Mouse (Mus musculus) heart, postnatal 4 days (tissue): Measurements from ENCODE around the gene Cox4i2. TPM values are rescaled to one million over a fixed set of nuclear protein-coding genes. Genes with fewer than 3 reads are reported as not detected.
A peak's percentile ranks its signal among the peaks of the same experiment; 100 is the strongest.

Experiments used
- DNase-seq: peaks from one replicate; pipeline ENCODE4 v3.0.0; 2021
- total RNA-seq, 2 experiments: library from RNA; stranded (reverse); gene quantifications; 2 replicates each; pipeline ENCODE4 v1.2.3; 2021

Gene Cox4i2
- 10 to 100 TPM; 13.7 to 15.1 TPM for total RNA-seq

- peak; percentile 57 for DNase-seq
Observed at GRCm38 (mm10) chr2:152753944-152754711, at the start of gene Cox4i2. Cox4i2 (plus strand) TSS chr2:152754173.

GRCm38 (mm10) chr2:152704256-152704605, 49.7 kb upstream of the Cox4i2 start:
- no peak for DNase-seq

- no peak for DNase-seq
Observed at GRCm38 (mm10) chr2:152704811-152705370, 49.1 kb upstream of the Cox4i2 start.

GRCm38 (mm10) chr2:152705993-152706571, 47.9 kb upstream of the Cox4i2 start:
- DNase-seq, result peak; percentile 80

GRCm38 (mm10) chr2:152707186-152707585, 46.8 kb upstream of the Cox4i2 start:
- no peak for DNase-seq

- peak; percentile 97 for DNase-seq
Observed at GRCm38 (mm10) chr2:152707627-152708026, 46.3 kb upstream of the Cox4i2 start.

- no peak for DNase-seq
Observed at GRCm38 (mm10) chr2:152709066-152709465, 44.9 kb upstream of the Cox4i2 start.

- DNase-seq, result no peak
Observed at GRCm38 (mm10) chr2:152716241-152716772, 37.7 kb upstream of the Cox4i2 start.

GRCm38 (mm10) chr2:152717652-152718051, 36.3 kb upstream of the Cox4i2 start:
- no peak for DNase-seq

- no peak for DNase-seq
Observed at GRCm38 (mm10) chr2:152718076-152718475, 35.9 kb upstream of the Cox4i2 start.

GRCm38 (mm10) chr2:152723651-152724331, 30.2 kb upstream of the Cox4i2 start:
- peak; percentile 75 for DNase-seq

GRCm38 (mm10) chr2:152724332-152724723, 29.6 kb upstream of the Cox4i2 start:
- DNase-seq, result no peak

- no peak for DNase-seq
Observed at GRCm38 (mm10) chr2:152725178-152725750, 28.7 kb upstream of the Cox4i2 start.

- no peak for DNase-seq
Observed at GRCm38 (mm10) chr2:152726213-152726612, 27.8 kb upstream of the Cox4i2 start.

- DNase-seq, result no peak
Observed at GRCm38 (mm10) chr2:152726751-152727335, 27.1 kb upstream of the Cox4i2 start.

- DNase-seq, result peak; percentile 57
Observed at GRCm38 (mm10) chr2:152727795-152728510, 26.0 kb upstream of the Cox4i2 start.

- no peak for DNase-seq
Observed at GRCm38 (mm10) chr2:152728594-152728993, 25.4 kb upstream of the Cox4i2 start.

- DNase-seq, result no peak
Observed at GRCm38 (mm10) chr2:152729013-152729635, 24.8 kb upstream of the Cox4i2 start.

GRCm38 (mm10) chr2:152729636-152730020, 24.3 kb upstream of the Cox4i2 start:
- peak; percentile 77 for DNase-seq

GRCm38 (mm10) chr2:152733201-152733600, 20.8 kb upstream of the Cox4i2 start:
- DNase-seq, result no peak

- no peak for DNase-seq
Observed at GRCm38 (mm10) chr2:152734501-152734900, 19.5 kb upstream of the Cox4i2 start.
